Mouse (Mus musculus) gastrocnemius, adult 8-10 months (tissue): ENCODE measurements around the gene Zscan4-ps2. TPM values are rescaled to one million over a fixed set of nuclear protein-coding genes. Genes with fewer than 3 reads are reported as not detected.
"Not testable (repeated sequence)": the region's sequence is repeated elsewhere in the genome, so short reads cannot be mapped to it uniquely, and the experiment has no call there.

Experiments used
- DNase-seq, 2 experiments: peaks; one replicate each; pipeline ENCODE4 v3.0.0; 2022; ENCODE audit warnings: low spot score in 2 of 2
- total RNA-seq, 4 experiments: library from RNA; stranded (reverse); gene quantifications; 2 replicates each; pipeline ENCODE4 v1.2.4; 2022

Gene Zscan4-ps2
- total RNA-seq: not detected

DNA sequence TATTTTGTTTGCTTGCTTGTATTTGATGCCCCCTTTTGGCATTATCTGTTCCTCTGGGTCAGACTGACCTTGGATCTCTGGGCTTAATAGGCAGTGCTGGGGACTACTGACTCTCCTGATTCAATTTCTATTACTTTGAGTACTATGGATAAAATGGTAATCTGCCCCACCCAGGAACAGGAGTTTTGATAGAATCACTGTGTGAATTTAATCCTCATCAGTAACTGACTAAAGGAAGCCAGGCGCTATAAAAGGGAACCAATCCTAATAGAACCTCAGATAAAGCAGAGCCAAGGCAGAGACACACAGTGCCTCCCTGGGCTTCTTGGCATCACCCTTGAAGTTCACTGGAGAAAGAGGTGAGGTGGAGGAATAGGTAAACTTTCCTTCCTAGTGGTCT lies at the start of gene Zscan4-ps2:
Gene Zscan4-ps2 (plus strand): TSS at position 301 of the 400 bp plus-strand sequence.
- not testable (repeated sequence) for DNase-seq

Other genes starting within 250 kb of the Zscan4-ps2 start
- gene Zscan4e, start 203.6 kb upstream of the Zscan4-ps2 start, total RNA-seq: not detected
- gene Zscan4f, start 116.4 kb upstream of the Zscan4-ps2 start, total RNA-seq: not detected
- not detected for gene Zscan4-ps3, start 95.0 kb downstream of the Zscan4-ps2 start, total RNA-seq
- not detected for gene Vmn1r72, start 165.8 kb downstream of the Zscan4-ps2 start, total RNA-seq
- not detected for gene Vmn1r73, start 216.0 kb downstream of the Zscan4-ps2 start, total RNA-seq